Mouse (Mus musculus): ENCODE data around the gene Mreg.

DNA sequence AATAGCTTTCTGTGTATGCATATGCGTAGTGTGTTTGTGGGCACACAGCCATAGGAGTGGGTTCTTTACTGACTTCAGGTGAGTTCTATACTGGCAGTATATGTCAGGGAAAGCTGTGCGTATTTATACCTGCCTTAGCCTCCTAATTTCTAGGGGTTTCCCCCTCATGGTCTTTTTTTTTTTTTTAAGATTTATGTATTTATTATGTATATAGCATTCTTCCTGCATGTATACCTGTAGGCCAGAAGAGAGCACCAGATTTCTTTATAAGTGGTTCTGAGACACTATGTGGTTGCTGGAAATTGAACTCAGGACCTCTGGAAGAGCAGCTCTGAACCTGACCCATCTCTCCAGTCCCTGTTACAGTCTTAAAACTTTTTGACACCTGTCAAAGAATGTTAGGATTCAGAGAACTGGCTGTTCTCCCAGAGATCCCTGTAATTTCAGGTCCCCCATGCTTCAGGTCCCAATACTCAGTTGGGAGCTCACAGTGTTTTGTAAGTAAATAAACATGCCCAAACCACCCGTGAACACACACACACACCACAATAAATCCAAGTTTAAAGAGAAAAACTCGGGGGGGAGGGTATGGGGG lies 14.9 kb upstream of the Mreg start:
- TF ChIP-seq POLR2A (IDR thresholded peaks at IDR 0.05; ENCODE audit: extremely low read depth, insufficient read depth, low read length), result no peak
- TF ChIP-seq CTCF (IDR thresholded peaks at IDR 0.05; ENCODE audit: low read depth, low read length), result no peak

Measured in liver, adult 2 months (tissue).